Mouse (Mus musculus) midbrain, postnatal 0 days (tissue): Measurements from ENCODE around the gene Serinc5. TPM values are rescaled to one million over a fixed set of nuclear protein-coding genes. Genes with fewer than 3 reads are reported as not detected.

Source experiments
- ATAC-seq: fragments of 200-750 bp; cut with Nextera tagmentation; 2 replicates; pipeline ENCODE4 v1.8.0; 2017; ENCODE audit warnings: moderate number of reproducible peaks, mild to moderate bottlenecking, moderate TSS enrichment, moderate library complexity; ENCODE audit not compliant: low FRiP score
- DNase-seq: peaks from one replicate; pipeline ENCODE4 v3.0.0-alpha.2; 2015; ENCODE audit warnings: low spot score
- H3K27ac ChIP-seq: fragments of 300-500 bp; sonication (generic); 2 replicates; pipeline ENCODE4 v1.5.1; 2014; ENCODE audit warnings: low read depth, mild to moderate bottlenecking, low read length, mixed read lengths
- H3K27me3 ChIP-seq: fragments of 300-500 bp; sonication (generic); 2 replicates; pipeline ENCODE4 v1.6.1; 2014; ENCODE audit warnings: low read length, control low read depth, mixed read lengths; ENCODE audit not compliant: insufficient read depth
- H3K36me3 ChIP-seq: fragments of 300-500 bp; sonication (generic); 2 replicates; pipeline ENCODE4 v1.6.1; 2014; ENCODE audit warnings: low read length, control low read depth, mixed read lengths; ENCODE audit not compliant: insufficient read depth
- H3K4me1 ChIP-seq: fragments of 300-500 bp; sonication (generic); 2 replicates; pipeline ENCODE4 v1.6.1; 2014; ENCODE audit warnings: mild to moderate bottlenecking, control low read depth, antibody characterized with exemption, low read length, mixed read lengths; ENCODE audit not compliant: insufficient read depth
- H3K4me2 ChIP-seq: fragments of 300-500 bp; sonication (generic); 2 replicates; pipeline ENCODE4 v1.6.1; 2014; ENCODE audit warnings: low read depth, mild to moderate bottlenecking, low read length, mixed read lengths; ENCODE audit not compliant: poor library complexity, severe bottlenecking
- H3K4me3 ChIP-seq: fragments of 300-500 bp; sonication (generic); 2 replicates; pipeline ENCODE4 v1.5.1; 2014; ENCODE audit warnings: low read depth, mild to moderate bottlenecking, low read length, moderate library complexity
- H3K9ac ChIP-seq: fragments of 300-500 bp; sonication (generic); replicated peaks from 2 replicates; pipeline ENCODE4 v1.6.1; 2014; ENCODE audit warnings: mild to moderate bottlenecking, low read length, moderate library complexity, mixed read lengths; ENCODE audit not compliant: poor library complexity, severe bottlenecking
- H3K9me3 ChIP-seq: fragments of 300-500 bp; sonication (generic); 2 replicates; pipeline ENCODE4 v1.6.1; 2016; ENCODE audit warnings: low read length, control low read depth
- CTCF ChIP-seq: IDR thresholded peaks from 2 replicates; pipeline ENCODE4 v1.5.1; 2016; ENCODE audit warnings: antibody characterized with exemption, mild to moderate bottlenecking
- WGBS: fragments of 180-500 bp; shearing (Covaris S2); extraction: QIAGEN DNeasy Blood & Tissue Kit; methylation state at CpG from one replicate; pipeline ENCODE4 v1.1.7; 2014; 5-methylcytosine and 5-hydroxymethylcytosine counted together
- polyA plus RNA-seq: library from polyadenylated mRNA; unstranded; fragments of >200 nt; fragmentation: Nextera tagmentation; extraction: Ambion mirVana; gene quantifications from 2 replicates; pipeline ENCODE4 v1.2.1, GENCODE M21; 2015
- total RNA-seq: library from RNA; depleted of rRNA; stranded (reverse); fragments of >200 nt; gene quantifications from 2 replicates; pipeline ENCODE4 v1.2.3, GENCODE M21; 2014

Serinc5 gene
- total and polyA plus RNA-seq, 2 experiments from 2014 or later: 13.5 to 38.4 TPM

- H3K9me3 ChIP-seq: no peaks in the 10 kb centered on the region
- DNase-seq: peak; percentile 27
- H3K4me3 ChIP-seq: no peak overlapping the region
- no peaks in the 10 kb centered on the region for H3K4me1 ChIP-seq
- H3K27ac ChIP-seq: no peak overlapping the region
- TF ChIP-seq CTCF: no peak
- H3K4me2 ChIP-seq: no peak overlapping the region
- no peaks in the 10 kb centered on the region for H3K36me3 ChIP-seq
- 51% methylated on average over 8 of the region's 8 CpGs for WGBS
- H3K27me3 ChIP-seq: no peaks in the 10 kb centered on the region
- H3K9ac ChIP-seq: no peak overlapping the region
- no peak for ATAC-seq
These were observed 26.7 kb upstream of the Serinc5 start for GRCm38 (mm10) chr13:92584094-92584717.

- WGBS: 84% methylated on average over 3 of the region's 3 CpGs
- TF ChIP-seq CTCF: no peak
These were observed 22.2 kb upstream of the Serinc5 start for GRCm38 (mm10) chr13:92588704-92589103.

GRCm38 (mm10) chr13:92589255-92589654 lies 21.6 kb upstream of the Serinc5 start:
- no peaks in the 10 kb centered on the region for H3K27me3 ChIP-seq
- H3K4me3 ChIP-seq: no peak overlapping the region
- 0 out of 2 replicates have a peak, but pooled peaks cover 4% of the 10 kb centered on the region for H3K4me1 ChIP-seq
- no peak overlapping the region for H3K4me2 ChIP-seq
- no peaks in the 10 kb centered on the region for H3K36me3 ChIP-seq
- ATAC-seq: no peak; the same call in 1 of the 2 replicates
- no peak overlapping the region for H3K9ac ChIP-seq
- TF ChIP-seq CTCF: no peak
- no peaks in the 10 kb centered on the region for H3K9me3 ChIP-seq
- no peak overlapping the region for H3K27ac ChIP-seq
- no peak for DNase-seq

More at GRCm38 (mm10) chr13:92588704-92589103, 22.2 kb upstream of the Serinc5 start:
- no peaks in the 10 kb centered on the region for H3K27me3 ChIP-seq
- no peak for ATAC-seq
- no peak overlapping the region for H3K27ac ChIP-seq
- H3K4me1 ChIP-seq: no peaks in the 10 kb centered on the region
- no peaks in the 10 kb centered on the region for H3K36me3 ChIP-seq
- no peaks in the 10 kb centered on the region for H3K9me3 ChIP-seq
- DNase-seq: no peak
- no peak overlapping the region for H3K4me2 ChIP-seq
- no peak overlapping the region for H3K9ac ChIP-seq
- no peak overlapping the region for H3K4me3 ChIP-seq

- no peak for TF ChIP-seq CTCF
- no peaks in the 10 kb centered on the region for H3K9me3 ChIP-seq
- H3K36me3 ChIP-seq: no peaks in the 10 kb centered on the region
- 0 out of 2 replicates have a peak, but pooled peaks cover 4% of the 10 kb centered on the region for H3K4me1 ChIP-seq
- H3K27me3 ChIP-seq: no peaks in the 10 kb centered on the region
- H3K4me3 ChIP-seq: no peak overlapping the region
- ATAC-seq (no peak), DNase-seq (peak; percentile 5)
- H3K27ac ChIP-seq: no peak overlapping the region
- H3K4me2 ChIP-seq: no peak overlapping the region
- H3K9ac ChIP-seq: no peak overlapping the region
- WGBS: 55% methylated on average over 3 of the region's 3 CpGs
These were observed 19.7 kb upstream of the Serinc5 start for GRCm38 (mm10) chr13:92591225-92591624.

GRCm38 (mm10) chr13:92592268-92592785 lies 18.6 kb upstream of the Serinc5 start:
- Histone ChIP-seq H3K27me3 (no peaks in the 10 kb centered on the region), H3K9ac (no peak overlapping the region), H3K9me3 (no peaks in the 10 kb centered on the region), H3K27ac (no peak overlapping the region), H3K4me2 (no peak overlapping the region), H3K4me1 (0 out of 2 replicates have a peak, but pooled peaks cover 4% of the 10 kb centered on the region), H3K4me3 (no peak overlapping the region), H3K36me3 (no peaks in the 10 kb centered on the region)
- DNase-seq (no peak), ATAC-seq (no peak)
- 37% methylated on average over 5 of the region's 5 CpGs for WGBS
- TF ChIP-seq CTCF: no peak

- ATAC-seq (no peak), DNase-seq (no peak)
- H3K4me1 ChIP-seq: 0 out of 2 replicates have a peak, but pooled peaks cover 4% of the 10 kb centered on the region
- H3K4me3 ChIP-seq: no peak overlapping the region
- 27% methylated on average over 12 of the region's 12 CpGs for WGBS
- no peak for TF ChIP-seq CTCF
- no peaks in the 10 kb centered on the region for H3K36me3 ChIP-seq
- H3K9ac ChIP-seq: no peak overlapping the region
- no peak overlapping the region for H3K27ac ChIP-seq
- no peaks in the 10 kb centered on the region for H3K9me3 ChIP-seq
- H3K4me2 ChIP-seq: no peak overlapping the region
- no peaks in the 10 kb centered on the region for H3K27me3 ChIP-seq
These were observed 17.9 kb upstream of the Serinc5 start for GRCm38 (mm10) chr13:92592786-92593635.
